Mouse (Mus musculus): ENCODE measurements around the gene Usp47. TPM values are rescaled to one million over a fixed set of nuclear protein-coding genes. Genes with fewer than 3 reads are reported as not detected.
A peak's percentile ranks its signal among the peaks of the same experiment; 100 is the strongest.

Usp47 gene
- total and polyA plus RNA-seq, 3 experiments, result 37.3 to 122 (median 47.8) TPM

DNA sequence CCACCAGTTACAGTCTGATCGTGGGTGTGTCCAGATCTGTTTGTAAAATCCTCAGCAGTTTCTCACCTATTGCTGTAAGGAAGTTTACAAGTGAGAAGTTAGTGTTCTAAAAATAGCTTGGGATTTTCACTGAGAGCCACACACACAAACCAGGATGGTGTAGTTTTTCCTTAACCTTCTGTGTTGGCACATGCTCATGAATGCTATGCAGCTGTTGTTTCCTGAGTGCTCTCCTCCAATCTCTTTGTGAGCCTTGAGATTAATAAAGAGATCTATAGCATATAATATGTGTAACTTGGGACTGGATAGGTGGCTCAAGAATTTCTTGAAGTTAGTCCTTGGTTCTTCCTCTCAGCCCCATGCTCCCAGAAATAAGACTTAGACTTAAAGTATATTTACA is 13.3 kb downstream of the Usp47 start:
- Histone ChIP-seq H3K4me3 (ENCODE audit: control insufficient read depth in 1 of 2, insufficient read depth in 1 of 2, low read depth in 2 of 2, low read length in 2 of 2) (no peak overlapping the region), H3K27ac (ENCODE audit: control insufficient read depth, low read depth, low read length) (peak overlapping the region; percentile 55), H3K9ac (ENCODE audit: control insufficient read depth, low read depth, low read length, poor library complexity, severe bottlenecking) (no peak overlapping the region), H3K9me3 (replicated peaks; ENCODE audit: insufficient read depth, low read length) (no peaks in the 10 kb centered on the region), H3K36me3 (ENCODE audit: control insufficient read depth in 1 of 2, insufficient read depth in 2 of 2, low read length in 2 of 2) (peaks cover 2 to 51% of the 10 kb centered on the region in 2 experiments; a peak in 2 of 4 replicates), H3K4me1 (ENCODE audit: control insufficient read depth in 1 of 2, insufficient read depth in 2 of 2, low read length in 2 of 2) (peaks cover 19 to 30% of the 10 kb centered on the region in 2 experiments), H3K27me3 (ENCODE audit: control insufficient read depth in 1 of 2, insufficient read depth in 2 of 2, low read length in 2 of 2) (no peaks in the 10 kb centered on the region), H3K79me2 (ENCODE audit: control insufficient read depth, insufficient read depth, low read length, poor library complexity) (peaks cover 65% of the 10 kb centered on the region)
- TF ChIP-seq POLR2AphosphoS2 (IDR thresholded peaks at IDR 0.05; ENCODE audit: low read length) (no peak), MAX (IDR thresholded peaks at IDR 0.05; ENCODE audit: low read length) (no peak), EP300 (IDR thresholded peaks at IDR 0.05; ENCODE audit: low read depth in 1 of 2, low read length in 2 of 2) (no peak), TAL1 (IDR thresholded peaks at IDR 0.05; ENCODE audit: low read length) (no peak)
- DNase-seq (ENCODE audit: low read depth, low spot score), result no peak

DNA sequence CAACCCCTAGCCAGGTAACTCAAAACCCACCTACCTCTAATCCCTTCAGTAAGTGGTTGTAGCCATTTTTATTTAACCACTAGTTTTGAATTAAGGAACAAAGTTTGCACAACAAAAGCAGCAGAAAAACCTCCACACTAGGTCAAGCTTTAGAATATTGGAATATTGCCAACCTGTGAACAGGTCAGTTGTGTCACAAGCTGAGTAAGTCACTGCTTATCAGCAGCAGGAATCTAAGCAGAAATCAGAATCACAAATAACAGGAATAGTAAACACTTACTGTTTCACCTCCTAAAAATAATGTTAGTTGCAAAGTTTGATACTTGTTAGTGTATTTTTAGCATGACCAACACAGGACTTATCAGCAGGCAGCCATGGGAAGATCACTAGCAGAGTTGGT is 17.0 kb downstream of the Usp47 start:
- peaks cover 23 to 42% of the 10 kb centered on the region in 2 experiments for H3K4me1 ChIP-seq (ENCODE audit: control insufficient read depth in 1 of 2, insufficient read depth in 2 of 2, low read length in 2 of 2)
- TF ChIP-seq CHD1 (IDR thresholded peaks at IDR 0.05; ENCODE audit: low read depth, low read length) (peak; percentile 52; the same call in 1 of the 2 replicates), POLR2AphosphoS2 (IDR thresholded peaks at IDR 0.05; ENCODE audit: low read length) (no peak), USF2 (IDR thresholded peaks at IDR 0.05; ENCODE audit: borderline replicate concordance in 1 of 2, insufficient read depth in 1 of 2, low read depth in 1 of 2, low read length in 2 of 2) (no peak), TAL1 (IDR thresholded peaks at IDR 0.05; ENCODE audit: low read length) (no peak), MAX (IDR thresholded peaks at IDR 0.05; ENCODE audit: low read length) (no peak), HCFC1 (IDR thresholded peaks at IDR 0.05; ENCODE audit: low read depth, low read length) (no peak)
- no peak overlapping the region for H3K9ac ChIP-seq (ENCODE audit: control insufficient read depth, low read depth, low read length, poor library complexity, severe bottlenecking)
- no peak overlapping the region for H3K4me3 ChIP-seq (ENCODE audit: control insufficient read depth in 1 of 2, insufficient read depth in 1 of 2, low read depth in 2 of 2, low read length in 2 of 2)
- H3K27me3 ChIP-seq (ENCODE audit: control insufficient read depth in 1 of 2, insufficient read depth in 2 of 2, low read length in 2 of 2), result no peaks in the 10 kb centered on the region
- peaks cover 0 to 57% of the 10 kb centered on the region in 2 experiments; a peak in 2 of 4 replicates for H3K36me3 ChIP-seq (ENCODE audit: control insufficient read depth in 1 of 2, insufficient read depth in 2 of 2, low read length in 2 of 2)
- H3K27ac ChIP-seq (ENCODE audit: control insufficient read depth, low read depth, low read length), result no peak overlapping the region
- no peaks in the 10 kb centered on the region for H3K9me3 ChIP-seq (replicated peaks; ENCODE audit: insufficient read depth, low read length)
- peaks cover 61% of the 10 kb centered on the region for H3K79me2 ChIP-seq (ENCODE audit: control insufficient read depth, insufficient read depth, low read length, poor library complexity)
- no peak for DNase-seq (ENCODE audit: low read depth, low spot score)

DNA sequence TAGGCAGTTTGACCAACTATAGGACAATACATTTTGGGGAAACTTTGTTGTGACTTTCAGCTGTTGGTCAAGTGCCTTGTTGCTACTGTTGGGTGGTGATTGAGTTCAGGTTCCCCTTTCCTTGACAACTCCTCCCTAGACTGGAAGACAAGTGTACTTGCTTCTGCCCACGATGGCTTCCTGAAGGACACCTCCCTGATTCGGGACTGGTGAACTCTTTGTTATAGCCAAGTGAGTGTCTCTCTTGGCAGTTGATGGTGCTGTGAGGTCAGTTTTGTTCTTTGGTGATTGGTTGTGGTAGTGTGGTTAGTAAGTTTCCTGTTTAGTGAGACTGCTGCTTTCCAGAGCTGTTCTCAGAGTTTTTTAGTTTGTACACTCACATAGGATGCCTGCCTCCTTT is 19.5 kb downstream of the Usp47 start:
- peak overlapping the region; percentile 3; the same call in 1 of the 2 replicates for H3K27ac ChIP-seq (ENCODE audit: control insufficient read depth, low read depth, low read length)
- peaks cover 24 to 52% of the 10 kb centered on the region in 2 experiments for H3K4me1 ChIP-seq (ENCODE audit: control insufficient read depth in 1 of 2, insufficient read depth in 2 of 2, low read length in 2 of 2)
- H3K36me3 ChIP-seq (ENCODE audit: control insufficient read depth in 1 of 2, insufficient read depth in 2 of 2, low read length in 2 of 2), result peaks cover 0 to 62% of the 10 kb centered on the region in 2 experiments; a peak in 2 of 4 replicates
- peak; percentile 66 for DNase-seq (ENCODE audit: low read depth, low spot score)
- no peaks in the 10 kb centered on the region for H3K9me3 ChIP-seq (replicated peaks; ENCODE audit: insufficient read depth, low read length)
- no peak overlapping the region for H3K9ac ChIP-seq (ENCODE audit: control insufficient read depth, low read depth, low read length, poor library complexity, severe bottlenecking)
- H3K4me3 ChIP-seq (ENCODE audit: control insufficient read depth in 1 of 2, insufficient read depth in 1 of 2, low read depth in 2 of 2, low read length in 2 of 2), result no peak overlapping the region
- no peaks in the 10 kb centered on the region for H3K27me3 ChIP-seq (ENCODE audit: control insufficient read depth in 1 of 2, insufficient read depth in 2 of 2, low read length in 2 of 2)
- peaks cover 60% of the 10 kb centered on the region for H3K79me2 ChIP-seq (ENCODE audit: control insufficient read depth, insufficient read depth, low read length, poor library complexity)
- no peak for TF ChIP-seq NRF1 (IDR thresholded peaks at IDR 0.05; ENCODE audit: insufficient read depth, low read depth, low read length, poor library complexity, severe bottlenecking)
- no peak for TF ChIP-seq MYB (IDR thresholded peaks at IDR 0.05; ENCODE audit: low read depth, low read length)
- TF ChIP-seq EP300 (IDR thresholded peaks at IDR 0.05; ENCODE audit: low read depth in 1 of 2, low read length in 2 of 2), result peak; percentile 42 to 55; a peak in 3 of 4 replicates
- no peak for TF ChIP-seq TAL1 (IDR thresholded peaks at IDR 0.05; ENCODE audit: low read length)
- TF ChIP-seq NELFE (IDR thresholded peaks at IDR 0.05; ENCODE audit: low read depth, low read length), result no peak
- TF ChIP-seq HCFC1 (IDR thresholded peaks at IDR 0.05; ENCODE audit: low read depth, low read length), result 0 out of 2 replicates have a peak, but pooled peaks have one; percentile 24
- 0 out of 2 replicates have a peak, but pooled peaks have one; percentile 24 for TF ChIP-seq MAX (IDR thresholded peaks at IDR 0.05; ENCODE audit: low read length)
- TF ChIP-seq SIN3A (IDR thresholded peaks at IDR 0.05; ENCODE audit: low read length), result peak; percentile 30; the same call in 1 of the 2 replicates
- no peak for TF ChIP-seq POLR2A (IDR thresholded peaks at IDR 0.05; ENCODE audit: control insufficient read depth in 1 of 2, insufficient read depth in 1 of 2, low read depth in 1 of 2, low read length in 2 of 2, poor library complexity in 1 of 2)
- TF ChIP-seq MYC (IDR thresholded peaks at IDR 0.05; ENCODE audit: low read depth, low read length), result no peak

All from MEL (cell line).